Comparison of ENCODE assay signal across 10 mouse cellular contexts in the genomic region with DNA sequence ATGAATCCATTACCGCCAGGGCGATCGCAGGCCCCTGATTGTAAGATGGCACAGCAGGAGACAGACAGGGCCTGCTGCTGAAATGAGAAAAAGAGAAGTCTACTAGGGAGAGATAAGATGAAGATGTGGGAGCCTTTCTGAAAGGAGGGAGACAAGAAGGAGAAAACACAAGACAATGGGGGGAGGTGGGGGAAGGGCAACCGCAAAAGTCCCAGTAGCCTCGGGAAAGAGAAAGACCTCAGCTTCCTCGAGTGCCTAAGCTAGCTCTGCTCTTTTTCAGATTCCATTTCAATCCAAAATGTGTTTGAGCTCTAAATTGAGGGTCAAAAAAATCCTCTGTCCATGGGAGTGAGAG. TPM values are rescaled to one million over a fixed set of nuclear protein-coding genes. Genes with fewer than 3 reads are reported as not detected.
A peak's percentile ranks its signal among the peaks of the same experiment; 100 is the strongest.
DNase-seq lines count a peak whose midpoint lies in the region; ATAC-seq and TF ChIP-seq lines count a peak whose summit lies in the region.
"Had no signal": no experiment of that assay in that cellular context is flagged by ENCODE, and none has a peak within 500 bp of the region (broad histone marks: within the 10 kb centered on the region; RNA-seq: fewer than 3 reads in every experiment).

No protein-coding gene starts in this region.

- no peak for TF ChIP-seq CTCF in heart, adult 2 months (IDR thresholded peaks at IDR 0.05)

- 0 out of 2 replicates have a peak overlapping the region, but pooled peaks have one; percentile 17 for H3K4me2 ChIP-seq in heart, embryonic 15.5 days
- peak overlapping the region; percentile 11; the same call in 1 of the 2 replicates for H3K4me2 ChIP-seq in midbrain, embryonic 11.5 days
- no peak overlapping the region for H3K4me2 ChIP-seq in midbrain, embryonic 16.5 days (ENCODE audit: low read length)

- TF ChIP-seq POLR2A in heart, adult 2 months (IDR thresholded peaks at IDR 0.05; ENCODE audit: insufficient read depth, low read depth, low read length) = no peak

- H3K27ac ChIP-seq in heart, embryonic 15.5 days = peak overlapping the region; percentile 35; the same call in 1 of the 2 replicates
- no peak overlapping the region for H3K27ac ChIP-seq in heart, adult 2 months
- no peak overlapping the region for H3K27ac ChIP-seq in midbrain, embryonic 11.5 days (ENCODE audit: low read depth, low read length)
- H3K27ac ChIP-seq in midbrain, embryonic 16.5 days (ENCODE audit: low read length) = no peak overlapping the region
- H3K27ac ChIP-seq in embryonic facial prominence, embryonic 10.5 days (replicated peaks) = peak overlapping the region; percentile 49; the same call in 1 of the 2 replicates

- no peaks in the 10 kb centered on the region for H3K36me3 ChIP-seq in heart, embryonic 15.5 days
- H3K36me3 ChIP-seq in heart, adult 2 months (ENCODE audit: control insufficient read depth, insufficient read depth, low read length) = no peaks in the 10 kb centered on the region
- H3K36me3 ChIP-seq in midbrain, embryonic 11.5 days (ENCODE audit: control insufficient read depth, insufficient read depth, low read length) = no peaks in the 10 kb centered on the region
- H3K36me3 ChIP-seq in midbrain, embryonic 16.5 days (ENCODE audit: control insufficient read depth, insufficient read depth, low read length) = no peaks in the 10 kb centered on the region
- no peaks in the 10 kb centered on the region for H3K36me3 ChIP-seq in embryonic facial prominence, embryonic 10.5 days (replicated peaks)

- no peak for ATAC-seq in heart, embryonic 15.5 days (replicated peaks; ENCODE audit: insufficient number of reproducible peaks, insufficient read depth, low FRiP score, low read depth)
- ATAC-seq in midbrain, embryonic 11.5 days (ENCODE audit: low FRiP score) = no peak
- no peak for ATAC-seq in midbrain, embryonic 16.5 days
- ATAC-seq in megakaryocyte-erythroid progenitor cell, adult 5-6 weeks (replicated peaks; ENCODE audit: low FRiP score, low TSS enrichment, poor library complexity, severe bottlenecking) = peak; percentile 28; the same call in 1 of the 2 replicates

- H3K79me2 ChIP-seq in heart, adult 2 months (replicated peaks; ENCODE audit: control insufficient read depth, insufficient read depth, low read length) = no peaks in the 10 kb centered on the region

- intact Hi-C loops in heart, adult 2 months (cut with DNase I) = no loop called here

- TF ChIP-seq EP300 in heart, adult 2 months (IDR thresholded peaks at IDR 0.05; ENCODE audit: insufficient read depth, low read depth, low read length) = no peak

- no peak for DNase-seq in heart, adult 2 months
- DNase-seq in midbrain, embryonic 11.5 days (ENCODE audit: low spot score, missing footprints) = peak; percentile 94
- DNase-seq in embryonic facial prominence, embryonic 10.5 days (ENCODE audit: low spot score) = no peak
- DNase-seq in gastrocnemius, postnatal 25 days = no peak
- DNase-seq in yolk sac, embryonic 10.5 days (ENCODE audit: low spot score) = no peak
- DNase-seq: kidney, adult 9 months; right cerebral cortex, adult 18-20 months had no signal

- H3K4me1 ChIP-seq in heart, embryonic 15.5 days (replicated peaks) = peaks cover 13% of the 10 kb centered on the region
- peaks cover 2% of the 10 kb centered on the region; the same call in 1 of the 2 replicates for H3K4me1 ChIP-seq in heart, adult 2 months (ENCODE audit: control insufficient read depth, insufficient read depth, low read length)
- peaks cover 7% of the 10 kb centered on the region for H3K4me1 ChIP-seq in midbrain, embryonic 11.5 days (ENCODE audit: control insufficient read depth, insufficient read depth, low read length)
- peaks cover 12% of the 10 kb centered on the region for H3K4me1 ChIP-seq in midbrain, embryonic 16.5 days (ENCODE audit: control insufficient read depth, insufficient read depth, low read length)
- peaks cover 31% of the 10 kb centered on the region for H3K4me1 ChIP-seq in embryonic facial prominence, embryonic 10.5 days

- no peaks in the 10 kb centered on the region for H3K9me3 ChIP-seq in heart, embryonic 15.5 days (replicated peaks)
- no peaks in the 10 kb centered on the region for H3K9me3 ChIP-seq in midbrain, embryonic 11.5 days (ENCODE audit: control insufficient read depth, low read length)
- no peaks in the 10 kb centered on the region for H3K9me3 ChIP-seq in midbrain, embryonic 16.5 days (replicated peaks; ENCODE audit: control insufficient read depth, low read length, poor library complexity, severe bottlenecking)
- H3K9me3 ChIP-seq in embryonic facial prominence, embryonic 10.5 days = no peaks in the 10 kb centered on the region

- 24% methylated on average over 6 of the region's 6 CpGs for WGBS in heart, embryonic 15.5 days
- 41% methylated on average over 6 of the region's 6 CpGs for WGBS in heart, adult 2 months
- 22% methylated on average over 6 of the region's 6 CpGs for WGBS in midbrain, embryonic 11.5 days
- WGBS in midbrain, embryonic 16.5 days = 14% methylated on average over 6 of the region's 6 CpGs
- WGBS in embryonic facial prominence, embryonic 10.5 days = 17% methylated on average over 6 of the region's 6 CpGs

- no peaks in the 10 kb centered on the region for H3K27me3 ChIP-seq in heart, embryonic 15.5 days
- no peaks in the 10 kb centered on the region for H3K27me3 ChIP-seq in heart, adult 2 months (ENCODE audit: control insufficient read depth, insufficient read depth, low read length)
- H3K27me3 ChIP-seq in midbrain, embryonic 11.5 days (ENCODE audit: control insufficient read depth, insufficient read depth, low read length) = no peaks in the 10 kb centered on the region; the same call in 1 of the 2 replicates
- H3K27me3 ChIP-seq in midbrain, embryonic 16.5 days (ENCODE audit: control insufficient read depth, insufficient read depth, low read depth, low read length) = no peaks in the 10 kb centered on the region
- no peaks in the 10 kb centered on the region for H3K27me3 ChIP-seq in embryonic facial prominence, embryonic 10.5 days (replicated peaks; ENCODE audit: low read depth, poor library complexity, severe bottlenecking)

- H3K4me3 ChIP-seq in heart, embryonic 15.5 days = no peak overlapping the region
- no peak overlapping the region for H3K4me3 ChIP-seq in heart, adult 2 months
- H3K4me3 ChIP-seq in midbrain, embryonic 11.5 days (ENCODE audit: low read depth, low read length) = no peak overlapping the region
- no peak overlapping the region for H3K4me3 ChIP-seq in midbrain, embryonic 16.5 days (ENCODE audit: low read depth, low read length)
- 0 out of 2 replicates have a peak overlapping the region, but pooled peaks have one; percentile 0 for H3K4me3 ChIP-seq in embryonic facial prominence, embryonic 10.5 days

- no peak overlapping the region for H3K9ac ChIP-seq in heart, embryonic 15.5 days
- no peak overlapping the region for H3K9ac ChIP-seq in heart, adult 2 months (ENCODE audit: low read depth, low read length)
- H3K9ac ChIP-seq in midbrain, embryonic 11.5 days (ENCODE audit: low read length) = peak overlapping the region; percentile 41; the same call in 1 of the 2 replicates
- H3K9ac ChIP-seq in midbrain, embryonic 16.5 days (ENCODE audit: low read depth, low read length) = no peak overlapping the region

RNA-seq across cellular contexts. Expression of a gene that starts 1.8 kb away (rescaled TPM):
- polyA plus RNA-seq in heart, embryonic 15.5 days (2015; fragmentation: Nextera tagmentation; extraction: Ambion mirVana) = 0.45 and 1.4 TPM in 2 replicates
- total RNA-seq in heart, adult 2 months (2021) = 1 to 10 TPM in 1 of 2 experiments, under 1 TPM in 1; 0.82 to 2.0 TPM
- 2.5 and 4.0 TPM in 2 replicates for polyA plus RNA-seq in heart, adult 2 months (2012; rRNA removed)
- 0.52 and 0.78 TPM in 2 replicates for polyA plus RNA-seq in midbrain, embryonic 11.5 days (2014; fragmentation: Nextera tagmentation; extraction: Ambion mirVana)
- 0.53 and 0.75 TPM in 2 replicates for polyA plus RNA-seq in midbrain, embryonic 16.5 days (2015; fragmentation: Nextera tagmentation; extraction: Ambion mirVana)
- polyA plus RNA-seq in embryonic facial prominence, embryonic 10.5 days (2016; fragmentation: Nextera tagmentation; extraction: Ambion mirVana) = 1.4 and 1.6 TPM in 2 replicates
- total RNA-seq in megakaryocyte-erythroid progenitor cell, adult 5-6 weeks (2014; fragmentation: Nextera tagmentation) = not detected in 2 replicates
- total RNA-seq in megakaryocyte-erythroid progenitor cell, adult 5-6 weeks (2017) = not detected in 2 replicates
- not detected for total RNA-seq in gastrocnemius, postnatal 25 days (2021)

RNA-seq across cellular contexts. Expression of a gene that starts 32.4 kb away (rescaled TPM):
- polyA plus RNA-seq in heart, embryonic 15.5 days (2015; fragmentation: Nextera tagmentation; extraction: Ambion mirVana) = 82.3 and 83.6 TPM in 2 replicates
- total RNA-seq in heart, adult 2 months (2021) = 10 to 100 TPM; 24.8 to 30.2 TPM
- 28.7 and 63.3 TPM in 2 replicates for polyA plus RNA-seq in heart, adult 2 months (2012; rRNA removed)
- 76.8 and 88.0 TPM in 2 replicates for polyA plus RNA-seq in midbrain, embryonic 11.5 days (2014; fragmentation: Nextera tagmentation; extraction: Ambion mirVana)
- 114 and 124 TPM in 2 replicates for polyA plus RNA-seq in midbrain, embryonic 16.5 days (2015; fragmentation: Nextera tagmentation; extraction: Ambion mirVana)
- 62.5 and 68.9 TPM in 2 replicates for polyA plus RNA-seq in embryonic facial prominence, embryonic 10.5 days (2016; fragmentation: Nextera tagmentation; extraction: Ambion mirVana)
- total RNA-seq in megakaryocyte-erythroid progenitor cell, adult 5-6 weeks (2014; fragmentation: Nextera tagmentation) = 76.0 and 81.6 TPM in 2 replicates
- 45.2 and 74.2 TPM in 2 replicates for total RNA-seq in megakaryocyte-erythroid progenitor cell, adult 5-6 weeks (2017)
- total RNA-seq in gastrocnemius, postnatal 25 days (2021) = 10 to 100 TPM in 1 of 2 experiments, 1 to 10 TPM in 1; 8.5 to 11.2 TPM

RNA-seq across cellular contexts. Expression of a gene that starts 58.5 kb away (rescaled TPM):
- 3.1 and 3.4 TPM in 2 replicates for polyA plus RNA-seq in heart, embryonic 15.5 days (2015; fragmentation: Nextera tagmentation; extraction: Ambion mirVana)
- 1 to 10 TPM; 1.0 to 1.2 TPM for total RNA-seq in heart, adult 2 months (2021)
- 0.53 and 1.6 TPM in 2 replicates for polyA plus RNA-seq in heart, adult 2 months (2012; rRNA removed)
- 20.6 and 23.2 TPM in 2 replicates for polyA plus RNA-seq in midbrain, embryonic 11.5 days (2014; fragmentation: Nextera tagmentation; extraction: Ambion mirVana)
- polyA plus RNA-seq in midbrain, embryonic 16.5 days (2015; fragmentation: Nextera tagmentation; extraction: Ambion mirVana) = 21.0 and 26.0 TPM in 2 replicates
- polyA plus RNA-seq in embryonic facial prominence, embryonic 10.5 days (2016; fragmentation: Nextera tagmentation; extraction: Ambion mirVana) = 0.94 and 1.2 TPM in 2 replicates
- total RNA-seq in megakaryocyte-erythroid progenitor cell, adult 5-6 weeks (2014; fragmentation: Nextera tagmentation) = 1.8 TPM in 1 of 2 replicates, not detected in the other
- total RNA-seq in megakaryocyte-erythroid progenitor cell, adult 5-6 weeks (2017) = 1.5 TPM in 1 of 2 replicates, not detected in the other
- total RNA-seq in gastrocnemius, postnatal 25 days (2021) = under 1 TPM; 0.43 to 0.75 TPM

RNA-seq across cellular contexts. Expression of a gene that starts 58.9 kb away (rescaled TPM):
- 0.13 and 0.25 TPM in 2 replicates for polyA plus RNA-seq in heart, embryonic 15.5 days (2015; fragmentation: Nextera tagmentation; extraction: Ambion mirVana)
- under 1 TPM; 0.39 to 0.50 TPM for total RNA-seq in heart, adult 2 months (2021)
- polyA plus RNA-seq in heart, adult 2 months (2012; rRNA removed) = 0.32 and 0.33 TPM in 2 replicates
- 0.29 and 0.40 TPM in 2 replicates for polyA plus RNA-seq in midbrain, embryonic 11.5 days (2014; fragmentation: Nextera tagmentation; extraction: Ambion mirVana)
- polyA plus RNA-seq in midbrain, embryonic 16.5 days (2015; fragmentation: Nextera tagmentation; extraction: Ambion mirVana) = 0.44 and 0.60 TPM in 2 replicates
- 0.09 and 0.34 TPM in 2 replicates for polyA plus RNA-seq in embryonic facial prominence, embryonic 10.5 days (2016; fragmentation: Nextera tagmentation; extraction: Ambion mirVana)
- 0.20 TPM in 1 of 2 replicates, not detected in the other for total RNA-seq in megakaryocyte-erythroid progenitor cell, adult 5-6 weeks (2014; fragmentation: Nextera tagmentation)
- 0.50 and 0.89 TPM in 2 replicates for total RNA-seq in megakaryocyte-erythroid progenitor cell, adult 5-6 weeks (2017)
- under 1 TPM; 0.28 to 0.40 TPM for total RNA-seq in gastrocnemius, postnatal 25 days (2021)

Comparison
In these comparisons a context has a peak if more than half of its experiments do, and no peak if none do; other contexts are left out.
1. H3K27ac ChIP-seq: peak in heart, embryonic 15.5 days (single experiment) and embryonic facial prominence, embryonic 10.5 days (single experiment); none in heart, adult 2 months (single experiment), midbrain, embryonic 11.5 days (single experiment) and midbrain, embryonic 16.5 days (single experiment).